ENCODE assay signal across 16 mouse cellular contexts in the genomic region with DNA sequence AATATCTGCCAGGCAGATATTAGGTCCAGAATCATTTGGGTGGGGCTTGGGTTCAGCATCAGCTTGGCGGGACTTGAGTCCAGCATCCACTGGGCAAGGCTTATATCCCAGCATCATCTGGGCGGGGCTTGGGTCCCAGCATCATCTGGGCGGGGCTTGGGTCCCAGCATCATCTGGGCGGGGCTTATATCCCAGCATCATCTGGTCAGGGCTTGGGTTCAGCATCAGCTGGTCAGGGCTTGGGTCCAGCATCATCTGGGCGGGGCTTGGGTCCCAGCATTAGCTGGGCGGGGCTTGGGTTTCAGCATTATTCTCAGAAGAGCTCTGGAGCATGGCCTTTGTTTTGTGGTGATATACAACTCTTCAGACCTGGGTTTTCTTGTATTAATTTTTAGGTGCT.
"Had no signal": no experiment of that assay in that cellular context is flagged by ENCODE, and none has a peak within 500 bp of the region (broad histone marks: within the 10 kb centered on the region; RNA-seq: fewer than 3 reads in every experiment).

No protein-coding gene starts in this region.

- H3K9me3 ChIP-seq: limb, embryonic 13.5 days; midbrain, embryonic 12.5 days; neural tube, embryonic 13.5 days had no signal

- H3K4me2 ChIP-seq: limb, embryonic 13.5 days; midbrain, embryonic 12.5 days; neural tube, embryonic 13.5 days had no signal

- H3K27ac ChIP-seq: kidney, postnatal 0 days; limb, embryonic 13.5 days; liver, embryonic 14.5 days; midbrain, embryonic 12.5 days; neural tube, embryonic 13.5 days had no signal

- H3K27me3 ChIP-seq: limb, embryonic 13.5 days had no signal

- H3K9ac ChIP-seq: limb, embryonic 13.5 days; liver, embryonic 14.5 days; midbrain, embryonic 12.5 days; neural tube, embryonic 13.5 days had no signal

- DNase-seq: kidney, adult 11 months; kidney, adult 9 months; kidney, postnatal 36 days; layer of hippocampus, adult 9-11 months; layer of hippocampus, postnatal 36 days; lung, adult 18-20 months; lung, postnatal 36 days; right cerebral cortex, adult 18-20 months; right cerebral cortex, postnatal 25 days; thymus, adult 18-20 months; thymus, postnatal 25 days had no signal

- H3K4me3 ChIP-seq: limb, embryonic 13.5 days; midbrain, embryonic 12.5 days; neural tube, embryonic 13.5 days had no signal

- H3K36me3 ChIP-seq: limb, embryonic 13.5 days; midbrain, embryonic 12.5 days; neural tube, embryonic 13.5 days had no signal
